Mouse (Mus musculus): Measurements from ENCODE around the gene Cacna1s.

- TF ChIP-seq CTCF (IDR thresholded peaks at IDR 0.05; ENCODE audit: low read depth) = no peak
- TF ChIP-seq EP300 (IDR thresholded peaks at IDR 0.05; ENCODE audit: low read depth) = no peak
Measured at GRCm38 (mm10) chr1:136132386-136133201, 80.0 kb downstream of the Cacna1s start.
